Mouse (Mus musculus) C2C12 (cell line): ENCODE results near the gene Bcas3. TPM values are rescaled to one million over a fixed set of nuclear protein-coding genes. Genes with fewer than 3 reads are reported as not detected.

Experiments
- H3K27me3 ChIP-seq: one replicate; pipeline ENCODE4 v1.6.1; 2011; ENCODE audit not compliant: control insufficient read depth, insufficient read depth, insufficient read length
- H3K36me3 ChIP-seq: one replicate; pipeline ENCODE4 v1.6.1; 2011; ENCODE audit not compliant: control insufficient read depth, insufficient read depth
- H3K4me3 ChIP-seq: one replicate; pipeline ENCODE4 v1.5.1; 2011; ENCODE audit warnings: mild to moderate bottlenecking, control low read depth; ENCODE audit not compliant: poor library complexity, insufficient read depth, severe bottlenecking
- H3K79me2 ChIP-seq: one replicate; pipeline ENCODE4 v1.6.1; 2011; ENCODE audit not compliant: control insufficient read depth, insufficient read depth
- H3K79me3 ChIP-seq: one replicate; pipeline ENCODE4 v1.6.1; 2011; ENCODE audit warnings: low read depth, control low read depth
- H3ac ChIP-seq: one replicate; pipeline ENCODE3; 2011; ENCODE audit warnings: low read depth; ENCODE audit not compliant: control insufficient read depth, insufficient read length
- CEBPB ChIP-seq: IDR thresholded peaks from one replicate; pipeline ENCODE4 v1.6.1; 2011; ENCODE audit warnings: low read depth, mild to moderate bottlenecking, control low read depth, moderate library complexity
- CTCF ChIP-seq: IDR thresholded peaks from one replicate; pipeline ENCODE4 v1.5.1; 2011; ENCODE audit not compliant: control insufficient read depth, insufficient read depth, insufficient read length
- FOSL1 ChIP-seq: IDR thresholded peaks from one replicate; pipeline ENCODE4 v1.8.0; 2011; ENCODE audit warnings: mild to moderate bottlenecking, low read length; ENCODE audit not compliant: poor library complexity, insufficient read depth, severe bottlenecking
- MAX ChIP-seq: IDR thresholded peaks from one replicate; pipeline ENCODE4 v1.6.1; 2011; ENCODE audit warnings: mild to moderate bottlenecking, control low read depth
- MYOD1 ChIP-seq: IDR thresholded peaks from one replicate; pipeline ENCODE4 v1.6.1; 2011; ENCODE audit warnings: low read depth; ENCODE audit not compliant: control insufficient read depth, insufficient read length
- MYOG ChIP-seq: IDR thresholded peaks from one replicate; pipeline ENCODE4 v1.6.1; 2011; ENCODE audit not compliant: control insufficient read depth, insufficient read length; ENCODE audit errors: extremely low read depth
- USF1 ChIP-seq: IDR thresholded peaks from one replicate; pipeline ENCODE4 v1.6.1; 2011; ENCODE audit warnings: low read depth, mild to moderate bottlenecking, control low read depth, moderate library complexity
- polyA plus RNA-seq: library from polyadenylated mRNA; unstranded; fragments of >200 nt; fragmentation: generic; extraction: Trizol; gene quantifications from one replicate; pipeline ENCODE4 v1.2.1, GENCODE M21; 2012; ENCODE audit warnings: missing spikeins

The Bcas3 gene
- polyA plus RNA-seq, 1 experiment, result 11.1 TPM

DNA sequence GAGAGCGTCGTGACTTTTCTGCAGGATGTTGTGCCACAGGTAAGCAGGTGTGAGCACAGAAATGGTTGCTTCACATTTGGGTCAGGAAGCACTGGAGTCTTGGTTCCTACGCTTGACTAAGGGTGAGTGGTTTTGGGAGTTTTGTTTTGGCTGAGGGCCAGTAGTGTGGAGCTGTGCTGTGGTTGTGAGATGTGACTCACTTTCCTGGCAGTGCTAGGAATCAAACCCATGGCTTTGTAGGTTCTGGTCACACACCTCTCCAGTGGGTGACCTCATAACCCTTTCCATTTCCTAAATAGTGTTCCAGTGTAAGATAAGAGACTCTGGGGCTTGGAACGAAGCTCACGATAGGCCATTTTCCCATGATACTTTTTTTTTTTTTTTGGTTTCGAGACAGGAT is 6.7 kb downstream of the Bcas3 start:
- Histone ChIP-seq H3K79me2 (no peaks in the 10 kb centered on the region), H3ac (no peak overlapping the region), H3K27me3 (no peaks in the 10 kb centered on the region), H3K79me3 (no peaks in the 10 kb centered on the region), H3K4me3 (no peak overlapping the region), H3K36me3 (peaks cover 4% of the 10 kb centered on the region)
- TF ChIP-seq USF1 (no peak), MYOG (no peak), MYOD1 (no peak), FOSL1 (no peak), MAX (no peak), CTCF (no peak), CEBPB (no peak)

DNA sequence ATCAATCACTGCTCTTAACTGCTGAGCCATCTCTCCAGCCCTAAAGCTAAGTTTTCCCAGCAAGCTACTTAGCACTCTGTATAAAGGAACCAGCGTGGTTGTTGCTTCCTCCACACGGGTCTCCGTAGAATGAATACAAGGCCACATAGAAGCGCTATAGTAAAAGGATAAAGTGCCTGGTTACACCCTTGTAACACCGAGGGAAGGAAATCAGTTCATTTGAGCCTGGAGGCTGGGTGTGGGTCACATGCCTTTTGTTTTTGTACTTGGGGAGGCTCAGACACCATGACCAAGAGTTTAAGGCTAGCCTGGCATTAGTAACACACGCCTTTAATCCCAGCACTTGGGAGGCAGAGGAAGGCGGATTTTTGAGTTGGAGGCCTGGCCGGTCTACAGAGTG is 8.7 kb downstream of the Bcas3 start:
- Histone ChIP-seq H3K79me3 (no peaks in the 10 kb centered on the region), H3ac (no peak overlapping the region), H3K27me3 (no peaks in the 10 kb centered on the region), H3K36me3 (peaks cover 4% of the 10 kb centered on the region), H3K79me2 (no peaks in the 10 kb centered on the region), H3K4me3 (no peak overlapping the region)
- TF ChIP-seq MYOD1, result no peak
- TF ChIP-seq MYOG, result no peak
- TF ChIP-seq USF1, result no peak
- TF ChIP-seq CEBPB, result no peak
- no peak for TF ChIP-seq MAX
- no peak for TF ChIP-seq CTCF
- TF ChIP-seq FOSL1, result no peak

DNA sequence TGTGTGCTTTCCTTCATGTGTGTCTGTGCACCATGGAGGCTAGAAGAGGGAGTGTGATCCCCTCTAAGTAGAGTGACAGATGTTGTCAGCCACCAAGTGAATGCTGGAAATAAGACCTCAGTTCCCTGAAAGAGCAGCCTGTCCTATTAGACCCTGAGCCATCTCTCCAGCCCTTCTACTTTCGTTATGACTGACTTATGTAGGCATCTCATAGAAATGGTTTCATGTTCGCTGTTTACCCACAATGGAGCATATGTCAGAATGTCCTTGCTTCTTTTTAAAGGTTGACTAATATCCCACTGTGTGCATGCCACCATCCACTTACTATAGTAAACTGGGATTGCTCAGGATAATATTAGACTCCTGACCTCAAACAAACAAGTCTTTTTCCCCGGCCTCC is 13.2 kb downstream of the Bcas3 start:
- peaks cover 4% of the 10 kb centered on the region for H3K36me3 ChIP-seq
- no peak overlapping the region for H3ac ChIP-seq
- no peaks in the 10 kb centered on the region for H3K79me3 ChIP-seq
- TF ChIP-seq MYOD1 (no peak), CEBPB (no peak), MAX (no peak), CTCF (no peak), USF1 (no peak), MYOG (no peak), FOSL1 (no peak)
- no peak overlapping the region for H3K4me3 ChIP-seq
- H3K79me2 ChIP-seq, result no peaks in the 10 kb centered on the region
- H3K27me3 ChIP-seq, result no peaks in the 10 kb centered on the region

DNA sequence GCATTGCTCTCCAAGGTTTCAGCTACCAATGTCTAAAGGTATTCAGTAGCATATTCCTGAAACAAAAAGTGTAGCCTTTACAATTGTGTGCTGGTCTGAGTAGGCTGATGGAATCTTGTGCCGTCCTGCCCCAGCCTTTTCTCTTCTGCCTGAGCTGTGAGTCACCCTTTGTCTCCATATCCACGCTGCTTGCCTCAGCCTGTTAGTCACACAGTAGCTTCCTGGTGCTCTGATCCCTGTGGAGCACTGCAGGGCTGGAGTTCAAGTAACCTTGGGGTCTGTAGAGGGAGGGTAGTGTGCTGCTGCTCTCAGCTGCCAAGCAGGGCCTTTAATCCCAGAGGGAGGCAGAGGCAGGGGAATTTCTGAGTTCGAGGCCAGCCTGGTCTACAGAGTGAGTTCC is 14.9 kb downstream of the Bcas3 start:
- Histone ChIP-seq H3K79me3 (no peaks in the 10 kb centered on the region), H3K27me3 (no peaks in the 10 kb centered on the region), H3K79me2 (no peaks in the 10 kb centered on the region), H3K4me3 (no peak overlapping the region), H3ac (no peak overlapping the region), H3K36me3 (peaks cover 4% of the 10 kb centered on the region)
- peak; percentile 58 for TF ChIP-seq MAX
- TF ChIP-seq USF1, result no peak

DNA sequence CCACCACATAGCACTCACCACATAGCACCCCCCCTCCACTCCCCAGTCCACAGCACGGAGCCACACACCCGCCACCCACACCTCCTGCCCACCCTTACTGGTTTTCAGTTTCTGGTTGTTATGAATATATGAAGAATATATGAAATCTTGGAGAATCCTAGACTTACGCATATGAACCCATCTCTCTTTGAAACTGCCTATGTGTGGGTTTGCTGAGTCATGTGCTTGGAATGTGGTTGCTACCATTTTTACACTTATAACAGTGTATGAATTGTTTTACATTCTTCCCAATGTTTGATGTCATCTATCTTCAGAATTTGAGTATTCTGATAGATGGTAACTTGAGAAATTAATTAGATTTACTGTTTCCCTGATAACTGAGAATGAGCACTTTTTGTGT is 26.1 kb downstream of the Bcas3 start:
- Histone ChIP-seq H3K36me3 (no peaks in the 10 kb centered on the region), H3ac (no peak overlapping the region), H3K27me3 (no peaks in the 10 kb centered on the region), H3K79me3 (no peaks in the 10 kb centered on the region), H3K79me2 (no peaks in the 10 kb centered on the region), H3K4me3 (no peak overlapping the region)
- TF ChIP-seq CEBPB, result no peak
- TF ChIP-seq CTCF, result no peak
- no peak for TF ChIP-seq FOSL1
- no peak for TF ChIP-seq MAX
- no peak for TF ChIP-seq MYOG
- TF ChIP-seq MYOD1, result no peak
- TF ChIP-seq USF1, result no peak

DNA sequence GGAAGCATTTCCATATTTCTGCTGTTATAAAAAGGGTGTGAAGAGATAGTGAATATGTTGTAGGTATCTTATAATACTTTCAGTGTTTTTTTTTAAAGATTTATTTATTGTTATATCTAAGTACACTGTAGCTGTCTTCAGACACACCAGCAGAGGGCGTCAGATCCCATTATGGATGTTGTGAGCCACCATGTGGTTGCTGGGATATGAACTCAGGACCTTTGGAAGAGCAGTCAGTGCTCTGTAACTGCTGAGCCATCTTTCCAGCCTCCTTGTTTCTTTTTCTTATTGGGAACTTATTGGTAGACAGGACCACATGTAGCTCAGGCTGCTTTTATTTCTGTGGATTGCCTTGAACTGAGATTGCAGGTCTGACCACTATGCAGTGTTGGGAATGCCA is 27.1 kb downstream of the Bcas3 start:
- TF ChIP-seq MAX (no peak), CTCF (no peak)
- Histone ChIP-seq H3K27me3 (no peaks in the 10 kb centered on the region), H3K79me2 (no peaks in the 10 kb centered on the region), H3ac (no peak overlapping the region), H3K4me3 (no peak overlapping the region), H3K36me3 (no peaks in the 10 kb centered on the region), H3K79me3 (no peaks in the 10 kb centered on the region)
